Mouse (Mus musculus) stomach, postnatal 0 days (tissue): ENCODE results near the gene Narfl. TPM values are rescaled to one million over a fixed set of nuclear protein-coding genes. Genes with fewer than 3 reads are reported as not detected.

ENCODE experiments used
- ATAC-seq: fragments of 200-750 bp; cut with Nextera tagmentation; 2 replicates; pipeline ENCODE4 v1.8.0; 2017; ENCODE audit not compliant: low FRiP score, low TSS enrichment
- DNase-seq: peaks from one replicate; pipeline ENCODE4 v3.0.0-alpha.2; 2016; ENCODE audit warnings: low spot score
- H3K27ac ChIP-seq: fragments of 300-500 bp; sonication (generic); replicated peaks from 2 replicates; pipeline ENCODE4 v1.5.1; 2014; ENCODE audit warnings: mild to moderate bottlenecking, control low read depth
- H3K27me3 ChIP-seq: fragments of 300-500 bp; sonication (generic); 2 replicates; pipeline ENCODE4 v1.6.1; 2014; ENCODE audit warnings: low read length; ENCODE audit not compliant: control insufficient read depth, insufficient read depth
- H3K36me3 ChIP-seq: fragments of 300-500 bp; sonication (generic); 2 replicates; pipeline ENCODE4 v1.6.1; 2014; ENCODE audit warnings: low read length, mixed read lengths; ENCODE audit not compliant: control insufficient read depth, insufficient read depth
- H3K4me1 ChIP-seq: fragments of 300-500 bp; sonication (generic); replicated peaks from 2 replicates; pipeline ENCODE4 v1.6.1; 2014; ENCODE audit warnings: antibody characterized with exemption; ENCODE audit not compliant: control insufficient read depth, insufficient read depth
- H3K4me2 ChIP-seq: fragments of 300-500 bp; sonication (generic); replicated peaks from 2 replicates; pipeline ENCODE4 v1.6.1; 2014; ENCODE audit warnings: low read depth, mild to moderate bottlenecking, control low read depth, moderate library complexity
- H3K4me3 ChIP-seq: fragments of 300-500 bp; sonication (generic); 2 replicates; pipeline ENCODE4 v1.5.1; 2014; ENCODE audit warnings: low read depth, low read length, control low read depth
- H3K9ac ChIP-seq: fragments of 300-500 bp; sonication (generic); 2 replicates; pipeline ENCODE4 v1.6.1; 2014; ENCODE audit warnings: mild to moderate bottlenecking, low read length, control low read depth, mixed read lengths
- H3K9me3 ChIP-seq: fragments of 300-500 bp; sonication (generic); 2 replicates; pipeline ENCODE4 v1.6.1; 2016; ENCODE audit warnings: low read length; ENCODE audit not compliant: control insufficient read depth
- CTCF ChIP-seq: IDR thresholded peaks from 2 replicates; pipeline ENCODE4 v1.5.1; 2016; ENCODE audit warnings: antibody characterized with exemption, low read depth, mild to moderate bottlenecking, moderate library complexity
- EP300 ChIP-seq: optimal IDR thresholded peaks from 2 replicates; pipeline ENCODE3; 2016; ENCODE audit warnings: antibody characterized with exemption
- WGBS: fragments of 180-500 bp; shearing (Covaris S2); extraction: QIAGEN DNeasy Blood & Tissue Kit; methylation state at CpG from one replicate; pipeline ENCODE4 v1.1.7; 2014; 5-methylcytosine and 5-hydroxymethylcytosine counted together
- microRNA-seq: library from miRNA; unstranded; fragments of <30 nt; microRNA quantifications from one replicate; pipeline ENCODE4, GENCODE M21; 2016
- polyA plus RNA-seq: library from polyadenylated mRNA; unstranded; fragments of >200 nt; fragmentation: Nextera tagmentation; extraction: Ambion mirVana; gene quantifications from 2 replicates; pipeline ENCODE4 v1.2.1, GENCODE M21; 2015

Narfl gene
- polyA plus RNA-seq, 1 experiment from 2014 or later = 19.1 TPM

- TF ChIP-seq EP300 (no peak), CTCF (no peak)
- Histone ChIP-seq H3K4me1 (peaks cover 22% of the 10 kb centered on the region), H3K9ac (no peak overlapping the region), H3K27ac (peak overlapping the region; percentile 92), H3K4me2 (peak overlapping the region; percentile 85; the same call in 1 of the 2 replicates), H3K36me3 (peaks cover 14% of the 10 kb centered on the region), H3K27me3 (no peaks in the 10 kb centered on the region), H3K9me3 (no peaks in the 10 kb centered on the region), H3K4me3 (no peak overlapping the region)
- DNase-seq (no peak), ATAC-seq (no peak)
- WGBS = 78% methylated on average over 4 of the region's 4 CpGs
Measured at GRCm38 (mm10) chr17:25830200-25830753, 56.7 kb downstream of the Narfl start.

GRCm38 (mm10) chr17:25830806-25831431 is 57.3 kb downstream of the Narfl start:
- H3K36me3 ChIP-seq = peaks cover 14% of the 10 kb centered on the region
- 84% methylated on average over 14 of the region's 14 CpGs for WGBS
- H3K9ac ChIP-seq = peak overlapping the region; percentile 38; the same call in 1 of the 2 replicates

GRCm38 (mm10) chr17:25831451-25832281 is 58.1 kb downstream of the Narfl start:
- H3K4me1 ChIP-seq = peaks cover 30% of the 10 kb centered on the region
- H3K27me3 ChIP-seq = no peaks in the 10 kb centered on the region
- no peak for TF ChIP-seq EP300
- no peak for TF ChIP-seq CTCF
- 40% methylated on average over 21 of the region's 21 CpGs for WGBS
- H3K27ac ChIP-seq = peak overlapping the region; percentile 93
- H3K4me3 ChIP-seq = peak overlapping the region; percentile 78
- peak overlapping the region; percentile 88 for H3K4me2 ChIP-seq
- peaks cover 14% of the 10 kb centered on the region for H3K36me3 ChIP-seq
- peak overlapping the region; percentile 85 for H3K9ac ChIP-seq
- ATAC-seq (no peak), DNase-seq (no peak)
- no peaks in the 10 kb centered on the region for H3K9me3 ChIP-seq

More at GRCm38 (mm10) chr17:25830806-25831431, 57.3 kb downstream of the Narfl start:
- H3K27ac ChIP-seq = 0 out of 2 replicates have a peak overlapping the region, but pooled peaks have one; percentile 40
- H3K9me3 ChIP-seq = no peaks in the 10 kb centered on the region
- no peak for DNase-seq
- H3K4me1 ChIP-seq = peaks cover 24% of the 10 kb centered on the region
- TF ChIP-seq EP300 (no peak), CTCF (no peak)
- H3K4me2 ChIP-seq = peak overlapping the region; percentile 88; the same call in 1 of the 2 replicates
- no peak for ATAC-seq
- H3K27me3 ChIP-seq = no peaks in the 10 kb centered on the region
- no peak overlapping the region for H3K4me3 ChIP-seq

GRCm38 (mm10) chr17:25832436-25833290 is 59.1 kb downstream of the Narfl start:
- WGBS = 1% methylated on average over 63 of the region's 77 CpGs
- ATAC-seq (peak; percentile 89), DNase-seq (peak; percentile 100)
- TF ChIP-seq EP300 (peak; percentile 92), CTCF (0 out of 2 replicates have a peak, but pooled peaks have one; percentile 4)
- H3K9me3 ChIP-seq = no peaks in the 10 kb centered on the region
- H3K4me2 ChIP-seq = peak overlapping the region; percentile 88
- peaks cover 9% of the 10 kb centered on the region for H3K36me3 ChIP-seq
- H3K27ac ChIP-seq = peak overlapping the region; percentile 98
- H3K27me3 ChIP-seq = no peaks in the 10 kb centered on the region
- peaks cover 34% of the 10 kb centered on the region for H3K4me1 ChIP-seq
- peak overlapping the region; percentile 78 for H3K4me3 ChIP-seq
- H3K9ac ChIP-seq = peak overlapping the region; percentile 85

Small RNA genes within 50 kb of the gene (microRNA-seq; reads per million reads assigned to microRNA genes)
- not detected for gene Gm25083
- 1.3 reads per million for gene Mir3082
- gene Mir6966 = not detected

Other genes starting within 250 kb of the Narfl start
- gene Sox8, start 203.1 kb upstream of the Narfl start, polyA plus RNA-seq = 1.4 and 1.6 TPM in 2 replicates
- gene Lmf1, start 194.7 kb upstream of the Narfl start, polyA plus RNA-seq = 16.3 and 17.7 TPM in 2 replicates
- gene Gng13, start 56.6 kb upstream of the Narfl start, polyA plus RNA-seq = 1.4 and 1.7 TPM in 2 replicates
- gene Chtf18, start 46.4 kb upstream of the Narfl start, polyA plus RNA-seq = 4.2 and 5.4 TPM in 2 replicates
- 10.3 and 10.5 TPM in 2 replicates for gene Rpusd1, start 46.1 kb upstream of the Narfl start, polyA plus RNA-seq
- gene Mslnl, start 37.7 kb upstream of the Narfl start, polyA plus RNA-seq = 0.05 and 0.10 TPM in 2 replicates
- gene Msln, start 19.4 kb upstream of the Narfl start, polyA plus RNA-seq = 54.8 and 70.6 TPM in 2 replicates
- 37.5 and 40.2 TPM in 2 replicates for gene Haghl, start 11.9 kb downstream of the Narfl start, polyA plus RNA-seq
- gene Ccdc78, start 12.8 kb downstream of the Narfl start, polyA plus RNA-seq = 0.23 and 0.24 TPM in 2 replicates
- 91.0 and 94.7 TPM in 2 replicates for gene Fam173a, start 19.1 kb downstream of the Narfl start, polyA plus RNA-seq
- 0.65 TPM in 1 of 2 replicates, not detected in the other for gene AC134908.4, start 21.9 kb downstream of the Narfl start, polyA plus RNA-seq
- 18.7 and 19.0 TPM in 2 replicates for gene Metrn, start 23.4 kb downstream of the Narfl start, polyA plus RNA-seq
- 1.3 and 1.9 TPM in 2 replicates for gene Fbxl16, start 35.3 kb downstream of the Narfl start, polyA plus RNA-seq
- 10.8 and 12.5 TPM in 2 replicates for gene Wdr24, start 49.9 kb downstream of the Narfl start, polyA plus RNA-seq
- 29.7 and 31.5 TPM in 2 replicates for gene Jmjd8, start 55.1 kb downstream of the Narfl start, polyA plus RNA-seq
- 215 and 224 TPM in 2 replicates for gene Stub1, start 59.6 kb downstream of the Narfl start, polyA plus RNA-seq
- gene Rhbdl1, start 63.5 kb downstream of the Narfl start, polyA plus RNA-seq = 3.1 and 4.3 TPM in 2 replicates
- gene Gm20683, start 68.0 kb downstream of the Narfl start, polyA plus RNA-seq = 1.8 and 2.3 TPM in 2 replicates
- gene Rhot2, start 71.1 kb downstream of the Narfl start, polyA plus RNA-seq = 10.7 and 13.2 TPM in 2 replicates
- 4.1 and 4.2 TPM in 2 replicates for gene Wdr90, start 87.7 kb downstream of the Narfl start, polyA plus RNA-seq
- 52.4 and 59.9 TPM in 2 replicates for gene Mcrip2, start 95.0 kb downstream of the Narfl start, polyA plus RNA-seq
- 52.9 and 54.1 TPM in 2 replicates for gene Mettl26, start 101.3 kb downstream of the Narfl start, polyA plus RNA-seq
- 0.35 and 0.38 TPM in 2 replicates for gene Wfikkn1, start 107.1 kb downstream of the Narfl start, polyA plus RNA-seq
- gene Rab40c, start 146.0 kb downstream of the Narfl start, polyA plus RNA-seq = 20.2 TPM in 2 replicates
- gene Pigq, start 171.2 kb downstream of the Narfl start, polyA plus RNA-seq = 25.4 and 29.9 TPM in 2 replicates
- not detected in 2 replicates for gene Nhlrc4, start 171.2 kb downstream of the Narfl start, polyA plus RNA-seq
- 0.06 TPM in 1 of 2 replicates, not detected in the other for gene A930017K11Rik, start 178.8 kb downstream of the Narfl start, polyA plus RNA-seq
- 12.5 and 13.7 TPM in 2 replicates for gene Capn15, start 212.0 kb downstream of the Narfl start, polyA plus RNA-seq